Mouse (Mus musculus): Measurements from ENCODE around the gene Tmem268. TPM values are rescaled to one million over a fixed set of nuclear protein-coding genes. Genes with fewer than 3 reads are reported as not detected.

The Tmem268 gene
- polyA plus RNA-seq, 1 experiment, result 0.66 TPM

DNA sequence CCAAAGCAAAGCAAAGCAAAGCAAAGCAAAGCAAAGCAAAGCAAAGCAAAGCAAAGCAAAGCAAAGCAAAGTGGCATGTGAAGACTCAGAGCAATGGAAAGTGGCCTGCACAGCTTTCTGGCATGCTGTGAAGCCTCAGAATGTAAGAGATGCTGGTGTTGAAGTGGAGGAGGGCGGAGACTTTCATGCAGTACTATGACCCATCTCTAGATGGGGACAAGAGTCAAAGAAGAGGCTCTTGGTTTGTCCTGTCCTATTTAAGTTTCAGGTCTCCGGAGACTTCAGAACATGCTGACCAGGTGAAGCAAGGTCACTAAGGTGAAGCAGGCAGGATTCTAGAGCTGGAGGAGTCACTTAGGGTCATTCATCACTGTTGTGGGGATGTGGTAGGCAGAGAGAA, 63.3 kb downstream of the Tmem268 start:
- Histone ChIP-seq H3K4me1 (peaks cover 25% of the 10 kb centered on the region), H3K36me3 (replicated peaks; ENCODE audit: low read length) (no peaks in the 10 kb centered on the region), H3K27me3 (replicated peaks) (peaks cover 34% of the 10 kb centered on the region), H3K4me3 (replicated peaks) (no peak overlapping the region), H3K9me3 (peaks cover 10% of the 10 kb centered on the region; the same call in 1 of the 2 replicates)
- TF ChIP-seq GATA1 (IDR thresholded peaks at IDR 0.05; ENCODE audit: borderline replicate concordance, low read length) (no peak), FLI1 (IDR thresholded peaks at IDR 0.05; ENCODE audit: low read length) (no peak)

DNA sequence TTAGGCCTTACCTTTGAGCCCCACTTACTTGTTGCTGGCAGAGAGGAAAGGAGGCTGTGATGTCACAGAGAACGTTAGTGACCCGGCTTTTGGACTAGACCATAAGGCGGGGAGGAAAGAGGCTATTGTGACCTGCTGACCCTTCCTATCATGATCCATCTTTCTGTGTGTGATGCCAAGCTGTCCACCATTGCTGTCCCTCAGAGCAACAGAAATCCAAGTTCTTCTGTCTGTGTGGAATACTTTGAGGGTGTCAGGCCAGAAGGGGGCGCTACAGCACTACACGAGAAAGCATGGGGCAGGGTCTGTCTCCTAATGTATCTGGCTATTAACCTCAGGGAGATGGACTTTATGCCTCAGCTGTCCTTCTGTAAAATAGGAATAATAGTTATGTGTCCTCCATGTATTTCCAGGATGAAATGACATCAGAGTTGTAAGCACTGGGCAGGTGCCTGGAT, 63.8 kb downstream of the Tmem268 start, which contains the start of gene Tex48:
Gene Tex48, minus strand, starts transcription at position 51 of the 458 bp plus-strand sequence.
- peaks cover 25% of the 10 kb centered on the region for H3K4me1 ChIP-seq
- peaks cover 34% of the 10 kb centered on the region for H3K27me3 ChIP-seq (replicated peaks)
- H3K9me3 ChIP-seq, result peaks cover 10% of the 10 kb centered on the region; the same call in 1 of the 2 replicates
- TF ChIP-seq FLI1 (IDR thresholded peaks at IDR 0.05; ENCODE audit: low read length) (no peak), GATA1 (IDR thresholded peaks at IDR 0.05; ENCODE audit: borderline replicate concordance, low read length) (no peak)
- H3K4me3 ChIP-seq (replicated peaks), result no peak within 1 kb of the TSS
- H3K36me3 ChIP-seq (replicated peaks; ENCODE audit: low read length), result no peaks in the 10 kb centered on the region

- H3K4me1 ChIP-seq, result peaks cover 31% of the 10 kb centered on the region
- TF ChIP-seq GATA1 (IDR thresholded peaks at IDR 0.05; ENCODE audit: borderline replicate concordance, low read length), result no peak
- TF ChIP-seq FLI1 (IDR thresholded peaks at IDR 0.05; ENCODE audit: low read length), result no peak
- peaks cover 34% of the 10 kb centered on the region for H3K27me3 ChIP-seq (replicated peaks)
- H3K4me3 ChIP-seq (replicated peaks), result no peak overlapping the region
- H3K36me3 ChIP-seq (replicated peaks; ENCODE audit: low read length), result no peaks in the 10 kb centered on the region
- no peaks in the 10 kb centered on the region for H3K9me3 ChIP-seq
Observed at GRCm38 (mm10) chr4:63625563-63626080, 67.0 kb downstream of the Tmem268 start.

GRCm38 (mm10) chr4:63627111-63627510, 68.5 kb downstream of the Tmem268 start:
- Histone ChIP-seq H3K27me3 (replicated peaks) (peaks cover 30% of the 10 kb centered on the region), H3K4me3 (replicated peaks) (no peak overlapping the region), H3K4me1 (peaks cover 38% of the 10 kb centered on the region), H3K36me3 (replicated peaks; ENCODE audit: low read length) (no peaks in the 10 kb centered on the region), H3K9me3 (no peaks in the 10 kb centered on the region)
- TF ChIP-seq GATA1 (IDR thresholded peaks at IDR 0.05; ENCODE audit: borderline replicate concordance, low read length), result no peak
- TF ChIP-seq FLI1 (IDR thresholded peaks at IDR 0.05; ENCODE audit: low read length), result no peak

GRCm38 (mm10) chr4:63633181-63633580, 74.6 kb downstream of the Tmem268 start:
- H3K4me3 ChIP-seq (replicated peaks), result no peak overlapping the region
- H3K27me3 ChIP-seq (replicated peaks), result peaks cover 22% of the 10 kb centered on the region
- no peaks in the 10 kb centered on the region for H3K36me3 ChIP-seq (replicated peaks; ENCODE audit: low read length)
- H3K4me1 ChIP-seq, result peaks cover 12% of the 10 kb centered on the region
- no peak for TF ChIP-seq GATA1 (IDR thresholded peaks at IDR 0.05; ENCODE audit: borderline replicate concordance, low read length)
- TF ChIP-seq FLI1 (IDR thresholded peaks at IDR 0.05; ENCODE audit: low read length), result no peak
- no peaks in the 10 kb centered on the region for H3K9me3 ChIP-seq

Other genes starting within 250 kb of the Tmem268 start
- not detected in 2 replicates for gene Orm1, start 214.2 kb upstream of the Tmem268 start, polyA plus RNA-seq (2012; ENCODE audit: insufficient read depth, low replicate concordance)
- gene Orm3, start 202.6 kb upstream of the Tmem268 start, polyA plus RNA-seq (2012; ENCODE audit: insufficient read depth, low replicate concordance), result not detected in 2 replicates
- not detected in 2 replicates for gene Orm2, start 196.3 kb upstream of the Tmem268 start, polyA plus RNA-seq (2012; ENCODE audit: insufficient read depth, low replicate concordance)
- 2.5 and 12.0 TPM in 2 replicates for gene Akna, start 155.4 kb upstream of the Tmem268 start, polyA plus RNA-seq (2012; ENCODE audit: insufficient read depth, low replicate concordance)
- gene Whrn, start 62.8 kb upstream of the Tmem268 start, polyA plus RNA-seq (2012; ENCODE audit: insufficient read depth, low replicate concordance), result 0.30 TPM in 1 of 2 replicates, not detected in the other
- 12.2 and 191 TPM in 2 replicates for gene Atp6v1g1, start 14.0 kb upstream of the Tmem268 start, polyA plus RNA-seq (2012; ENCODE audit: insufficient read depth, low replicate concordance)
- not detected in 2 replicates for gene Gm11213, start 46.5 kb downstream of the Tmem268 start, polyA plus RNA-seq (2012; ENCODE audit: insufficient read depth, low replicate concordance)
- not detected in 2 replicates for gene Tex48, start 63.6 kb downstream of the Tmem268 start, polyA plus RNA-seq (2012; ENCODE audit: insufficient read depth, low replicate concordance)
- gene Gm11214, start 104.6 kb downstream of the Tmem268 start, polyA plus RNA-seq (2012; ENCODE audit: insufficient read depth, low replicate concordance), result not detected in 2 replicates
- not detected in 2 replicates for gene Tnfsf15, start 186.3 kb downstream of the Tmem268 start, polyA plus RNA-seq (2012; ENCODE audit: insufficient read depth, low replicate concordance)